Mouse (Mus musculus) CH12F3 (cell line): ENCODE data around the gene Prkn.

Experiments used
- in situ Hi-C: fragments of 300-500 bp; cut with MboI; formaldehyde crosslinking; loops from 2 replicates; pipeline ENCODE4 v1.14.3; 2020; ENCODE audit warnings: low sequenced_read_pairs

The Prkn gene

GRCm38 (mm10) chr17:11260663-11261062 lies 420.5 kb downstream of the Prkn start:
- in situ Hi-C loops: no loop called here

GRCm38 (mm10) chr17:11261679-11262078 lies 421.5 kb downstream of the Prkn start:
- in situ Hi-C loops: no loop called here

- in situ Hi-C loops: no loop called here
These were observed 427.8 kb downstream of the Prkn start for GRCm38 (mm10) chr17:11267951-11268350.

DNA sequence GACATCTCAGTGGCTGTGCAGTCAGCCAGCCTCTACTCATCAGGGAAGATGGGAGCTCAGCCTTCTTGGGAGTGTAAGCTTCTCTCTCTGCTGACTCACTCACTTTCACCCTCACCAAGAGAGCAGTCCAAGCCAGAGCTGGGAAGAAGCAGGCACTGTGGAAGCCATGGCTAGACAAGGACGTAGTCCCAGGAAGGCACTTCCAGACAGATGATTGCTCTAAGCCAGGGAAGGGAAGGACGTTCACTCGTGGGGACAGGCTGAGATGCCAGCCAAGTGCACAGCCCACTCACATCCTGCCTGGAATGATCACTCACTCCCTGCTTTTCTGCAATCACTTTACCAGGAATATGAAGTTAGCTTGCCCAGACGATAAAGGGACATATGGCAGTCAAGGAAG lies 430.0 kb downstream of the Prkn start:
- in situ Hi-C loops: no loop called here

DNA sequence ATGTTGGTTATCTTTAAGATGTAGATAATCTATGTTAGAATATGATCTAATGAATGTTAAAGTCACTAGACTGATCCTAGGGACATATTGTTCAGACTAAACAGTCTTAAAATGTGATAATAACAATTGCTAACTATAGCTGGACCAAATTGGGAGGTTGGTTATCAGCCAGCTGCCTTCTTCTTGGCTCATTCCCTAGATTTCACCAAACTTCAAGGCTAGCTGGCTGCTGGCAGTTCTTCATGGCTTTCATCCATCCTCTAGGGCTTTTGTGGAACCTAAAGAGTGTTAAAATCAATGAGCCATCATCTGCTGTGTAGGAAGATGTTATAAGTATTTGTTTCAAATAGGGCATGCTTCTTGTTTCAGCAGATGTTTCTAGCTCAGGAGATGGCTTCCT lies 431.7 kb downstream of the Prkn start:
- in situ Hi-C loops: no loop called here

- in situ Hi-C loops: no loop called here
These were observed 444.1 kb downstream of the Prkn start for GRCm38 (mm10) chr17:11284246-11284645.

DNA sequence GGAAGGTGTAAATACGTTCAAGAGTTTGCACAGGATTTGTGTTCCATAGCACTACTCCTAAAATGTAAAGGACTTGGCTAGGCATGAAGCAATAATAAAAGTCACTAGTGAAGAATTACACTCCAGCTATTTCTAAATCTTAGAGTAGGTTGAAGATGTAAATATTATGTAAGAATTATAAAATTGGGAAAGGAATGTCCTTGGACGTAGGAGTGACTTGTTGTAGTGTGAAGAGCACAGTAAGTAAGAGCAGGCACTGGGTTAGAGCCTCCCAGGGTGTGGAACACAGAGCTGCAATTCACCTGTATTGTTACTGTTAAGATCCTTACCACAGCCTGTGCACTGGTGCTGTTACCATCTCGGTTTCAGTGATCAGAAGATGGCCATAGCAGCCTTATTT lies 450.0 kb downstream of the Prkn start:
- in situ Hi-C loops: no loop called here

DNA sequence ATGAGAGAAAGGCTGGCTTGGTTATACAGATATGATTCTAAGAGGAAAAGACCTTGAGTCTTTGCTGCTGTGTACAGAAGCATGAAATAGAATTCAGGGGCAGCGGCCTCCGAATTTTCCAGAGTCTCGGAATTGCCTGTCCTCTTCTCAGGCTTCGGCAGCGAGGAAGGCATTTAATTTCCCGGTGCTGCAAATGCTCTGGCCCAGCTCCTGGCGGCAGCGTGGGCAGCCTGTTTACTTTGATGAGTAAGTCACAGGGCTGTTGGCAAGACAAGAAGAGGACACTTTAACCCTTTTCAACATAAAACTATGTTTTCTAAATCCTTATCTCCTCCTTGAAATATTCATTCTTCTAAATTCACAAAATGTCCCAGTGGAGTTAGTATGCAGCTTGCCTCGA lies 462.9 kb downstream of the Prkn start:
- in situ Hi-C loops: no loop called here

GRCm38 (mm10) chr17:11309843-11310242 lies 469.7 kb downstream of the Prkn start:
- in situ Hi-C loops: no loop called here

DNA sequence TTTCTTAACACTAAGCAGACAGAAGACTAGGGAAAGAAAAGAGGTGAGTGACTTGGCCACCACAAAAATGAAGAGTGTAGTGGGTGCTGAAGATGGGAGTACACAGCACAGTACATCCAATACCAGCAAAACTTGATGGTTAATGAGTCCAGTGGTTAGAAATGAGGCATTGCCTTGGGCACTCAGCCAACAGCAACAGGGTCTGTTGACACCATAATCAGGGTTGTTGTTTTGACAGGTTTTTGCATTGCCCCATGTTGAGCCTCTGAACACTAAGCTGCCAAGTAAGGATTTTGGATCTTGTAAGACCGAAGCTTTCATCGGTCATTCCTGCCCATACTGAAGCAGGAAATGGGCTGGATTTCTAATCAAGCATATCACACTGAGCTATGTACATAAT lies 474.0 kb downstream of the Prkn start:
- in situ Hi-C loops: no loop called here

GRCm38 (mm10) chr17:11315675-11316074 lies 475.5 kb downstream of the Prkn start:
- in situ Hi-C loops: no loop called here

GRCm38 (mm10) chr17:11318946-11319345 lies 478.8 kb downstream of the Prkn start:
- in situ Hi-C loops: no loop called here

DNA sequence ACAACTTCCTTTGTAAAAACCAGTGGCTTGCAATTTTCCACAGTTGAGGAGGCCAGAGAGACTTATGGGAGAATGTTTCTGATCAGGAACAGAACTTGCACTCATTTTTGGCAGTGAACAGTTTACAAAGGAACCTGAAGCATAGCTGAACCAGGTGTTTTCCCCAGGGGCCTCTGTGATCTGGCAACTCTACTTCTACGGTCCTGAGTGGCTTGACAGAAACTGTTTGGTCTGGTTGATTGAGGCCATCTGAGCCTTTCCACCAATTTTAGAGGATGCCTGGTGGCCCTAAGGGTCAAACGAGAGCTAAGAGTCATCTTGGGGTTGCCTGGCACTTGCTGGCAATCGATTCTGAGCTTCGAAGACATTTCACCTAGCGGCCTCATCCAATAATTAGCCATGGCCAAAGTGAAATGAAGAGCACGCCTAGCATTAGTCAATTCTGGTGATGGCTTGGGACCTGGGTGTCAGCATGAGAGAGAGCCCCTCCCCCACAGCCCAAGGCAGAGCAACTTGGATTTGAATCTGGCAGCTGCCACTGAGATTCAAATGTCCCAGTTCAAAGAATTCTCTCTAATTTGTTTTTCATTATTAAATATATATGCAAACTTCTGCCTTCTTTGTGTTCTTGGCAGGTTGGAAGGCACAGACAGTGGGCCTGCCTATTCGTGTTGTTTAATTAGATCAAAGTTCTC lies 479.6 kb downstream of the Prkn start:
- in situ Hi-C loops: no loop called here

DNA sequence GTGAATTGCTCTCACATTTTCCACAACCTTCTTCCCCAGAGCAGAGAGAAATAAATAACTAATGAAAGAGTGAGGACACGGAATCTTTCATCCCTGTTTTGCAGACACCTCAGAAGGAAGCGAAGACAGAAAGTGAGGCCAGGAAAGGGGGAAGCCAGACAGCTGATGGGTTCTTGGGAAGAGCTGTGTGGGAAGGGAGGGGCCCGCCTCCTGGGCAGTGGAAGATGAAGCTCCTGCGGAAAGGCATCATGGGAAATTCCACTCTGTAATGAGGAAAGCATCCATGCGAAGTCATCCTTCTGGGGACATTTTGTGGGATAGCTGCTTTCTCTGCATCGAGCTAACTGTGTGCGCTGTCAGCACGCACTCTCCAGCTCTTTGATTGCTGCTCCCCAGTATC lies 491.9 kb downstream of the Prkn start:
- in situ Hi-C loops: no loop called here

DNA sequence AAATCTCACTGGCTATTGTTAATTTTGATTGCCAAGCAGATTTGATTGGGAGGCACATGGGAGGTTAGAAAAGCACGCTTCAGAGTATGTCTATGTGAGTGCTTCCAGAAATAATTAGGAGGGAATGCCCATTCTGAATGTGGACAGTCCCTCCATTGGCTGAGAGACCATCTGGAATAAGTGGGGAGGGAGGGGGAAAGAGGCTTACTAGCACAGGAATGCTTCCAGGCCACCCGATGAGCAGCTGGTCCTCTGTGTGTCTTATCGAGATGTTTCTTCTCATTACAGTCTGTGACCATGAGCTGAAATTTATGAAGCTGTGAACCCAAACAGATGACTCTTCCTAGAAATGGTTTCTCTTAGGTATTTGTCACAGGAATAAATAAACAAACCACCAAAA lies 493.6 kb downstream of the Prkn start:
- in situ Hi-C loops: no loop called here

- in situ Hi-C loops: no loop called here
These were observed 496.0 kb downstream of the Prkn start for GRCm38 (mm10) chr17:11336156-11336555.

GRCm38 (mm10) chr17:11340368-11340767 lies 500.2 kb downstream of the Prkn start:
- in situ Hi-C loops: no loop called here

- in situ Hi-C loops: no loop called here
These were observed 506.1 kb downstream of the Prkn start for GRCm38 (mm10) chr17:11346310-11346709.

DNA sequence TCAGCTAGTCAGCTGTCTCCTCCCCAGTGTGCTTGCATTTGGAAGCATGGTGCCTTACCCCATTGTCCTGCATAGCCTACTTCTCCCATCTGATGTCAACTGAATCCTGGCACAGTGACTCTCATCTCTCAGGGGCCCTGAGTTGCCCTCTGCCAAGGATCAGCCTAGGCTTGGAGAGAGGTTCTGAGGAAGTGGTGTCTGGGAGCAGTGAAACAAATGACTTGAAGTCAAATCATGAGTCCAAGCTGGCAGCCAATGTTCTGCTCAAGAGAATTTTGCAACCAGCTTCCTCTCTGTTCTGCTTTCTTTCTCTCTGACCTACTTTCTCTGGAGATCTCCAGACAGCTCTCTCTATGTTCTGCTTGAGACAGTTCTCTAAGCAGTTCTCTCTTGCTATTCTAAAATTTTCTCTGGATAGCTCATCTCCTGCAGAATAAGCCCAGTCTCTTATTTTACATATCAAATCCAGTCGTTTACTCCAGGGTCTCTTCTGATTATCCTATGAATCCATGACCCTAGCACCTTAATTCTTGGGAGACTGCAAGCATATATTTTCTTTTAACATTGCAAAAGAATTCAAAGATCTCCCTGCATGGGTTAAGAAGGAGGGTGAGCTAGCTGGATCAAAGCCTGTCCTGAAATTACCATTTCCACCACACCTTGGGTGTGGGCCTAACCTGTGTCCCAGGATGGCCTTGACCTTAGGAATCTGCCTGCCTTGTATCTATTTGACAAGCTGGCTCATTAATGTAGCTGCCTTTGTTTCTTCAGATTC lies 512.8 kb downstream of the Prkn start:
- in situ Hi-C loops: no loop called here

- in situ Hi-C loops: no loop called here
These were observed 513.4 kb downstream of the Prkn start for GRCm38 (mm10) chr17:11353553-11353945.

- in situ Hi-C loops: no loop called here
These were observed 514.2 kb downstream of the Prkn start for GRCm38 (mm10) chr17:11354348-11354747.

DNA sequence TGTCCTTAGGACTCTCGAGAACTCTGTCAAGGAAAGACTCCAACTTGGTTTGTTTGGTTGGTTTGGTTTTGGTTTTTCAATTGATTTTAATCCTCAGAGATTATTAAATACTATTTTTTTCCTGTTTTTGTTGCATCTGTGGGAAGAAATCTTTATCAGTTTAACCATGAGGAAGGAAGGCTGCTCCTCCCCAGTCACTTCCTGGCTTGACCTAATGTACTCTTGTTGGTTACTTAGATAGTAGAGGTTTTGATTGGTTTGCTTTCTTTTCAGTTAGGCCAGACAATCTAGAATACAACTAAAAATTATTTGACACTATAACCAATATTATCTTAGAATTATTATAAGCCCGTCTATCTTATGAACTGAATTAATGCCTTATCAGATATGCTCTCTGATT lies 535.3 kb downstream of the Prkn start:
- in situ Hi-C loops: no loop called here
